Mouse (Mus musculus) lung, adult 2 months (tissue): ENCODE data around the gene Unc13a.

ENCODE experiments used
- CTCF ChIP-seq: fragments of 200-500 bp; IDR thresholded peaks from 2 replicates; pipeline ENCODE4 v1.5.1; 2011; ENCODE audit warnings: mild to moderate bottlenecking, low read length, control low read depth; ENCODE audit not compliant: insufficient read depth
- POLR2A ChIP-seq: fragments of 200-500 bp; IDR thresholded peaks from 2 replicates; pipeline ENCODE4 v1.6.1; 2011; ENCODE audit warnings: low read depth, mild to moderate bottlenecking, control low read depth, low read length, borderline replicate concordance; ENCODE audit errors: extremely low read depth

- TF ChIP-seq CTCF (no peak), POLR2A (no peak)
Measured at GRCm38 (mm10) chr8:71692509-71692908, 21.0 kb upstream of the Unc13a start.
